Mouse (Mus musculus) small intestine, adult 2 months (tissue): ENCODE data around the gene Map2k5.

Source experiments
- CTCF ChIP-seq: fragments of 200-500 bp; IDR thresholded peaks from 2 replicates; pipeline ENCODE4 v1.5.1; 2012; ENCODE audit warnings: low read depth, mild to moderate bottlenecking, control low read depth, inconsistent platforms, low read length, moderate library complexity, mixed read lengths; ENCODE audit not compliant: insufficient replicate concordance, insufficient read length; ENCODE audit errors: extremely low read depth
- POLR2A ChIP-seq: fragments of 200-500 bp; IDR thresholded peaks from 2 replicates; pipeline ENCODE4 v1.6.1; 2012; ENCODE audit warnings: low read depth, mild to moderate bottlenecking, control low read depth, inconsistent platforms, low read length, moderate library complexity

GRCm38 (mm10) chr9:63333074-63333473 is 44.6 kb downstream of the Map2k5 start:
- no peak for TF ChIP-seq POLR2A
- peak; percentile 21; the same call in 1 of the 2 replicates for TF ChIP-seq CTCF
